Mouse (Mus musculus): Measurements from ENCODE around the gene Foxo3.

- TF ChIP-seq CTCF (IDR thresholded peaks at IDR 0.05; ENCODE audit: low read depth) (no peak), EP300 (IDR thresholded peaks at IDR 0.05; ENCODE audit: low read depth) (no peak)
Measured at GRCm38 (mm10) chr10:42238296-42238695, 38.3 kb downstream of the Foxo3 start.
